Comparison of ENCODE assay signal across 14 mouse cellular contexts in the genomic region with DNA sequence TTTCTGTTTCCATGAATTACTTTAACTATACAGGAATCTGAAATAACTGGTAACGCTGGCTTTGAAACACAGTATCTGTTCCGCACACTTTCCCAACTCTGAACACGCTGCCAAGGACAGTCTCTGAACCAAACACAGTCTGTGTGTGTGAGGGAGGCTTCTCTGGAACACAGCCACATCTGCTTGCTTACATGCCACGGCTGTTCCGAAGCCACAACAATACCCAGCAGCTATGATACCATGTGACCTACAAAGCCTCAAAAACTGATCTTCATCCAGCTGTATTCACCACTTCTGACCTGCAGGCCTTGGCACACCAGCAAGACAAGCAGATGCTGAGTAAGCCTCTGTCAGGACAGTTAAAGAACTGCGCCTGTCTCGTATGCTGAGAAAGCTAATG. TPM values are rescaled to one million over a fixed set of nuclear protein-coding genes. Genes with fewer than 3 reads are reported as not detected.
DNase-seq lines count a peak whose midpoint lies in the region; ATAC-seq and TF ChIP-seq lines count a peak whose summit lies in the region.
"Had no signal": no experiment of that assay in that cellular context is flagged by ENCODE, and none has a peak within 500 bp of the region (broad histone marks: within the 10 kb centered on the region; RNA-seq: fewer than 3 reads in every experiment).

No protein-coding gene starts in this region.

- intact Hi-C loops in heart, postnatal 10 days (cut with DNase I): no loop called here
- intact Hi-C loops in left cerebral cortex, adult 2 months (cut with DNase I): no loop called here

- H3K4me3 ChIP-seq in layer of hippocampus, adult 2 months: no peak overlapping the region
- no peak overlapping the region for H3K4me3 ChIP-seq in hindbrain, embryonic 14.5 days (replicated peaks; ENCODE audit: low read length)
- no peak overlapping the region for H3K4me3 ChIP-seq in left cerebral cortex, adult 2 months
- H3K4me3 ChIP-seq: neural tube, embryonic 13.5 days; stomach, embryonic 15.5 days had no signal

- no peak for ATAC-seq in hindbrain, embryonic 14.5 days (ENCODE audit: low FRiP score)
- ATAC-seq: intestine, postnatal 0 days had no signal

- H3K36me3 ChIP-seq in hindbrain, embryonic 14.5 days (replicated peaks; ENCODE audit: control insufficient read depth, insufficient read depth): peaks cover 39% of the 10 kb centered on the region

- no peak overlapping the region for H3K4me2 ChIP-seq in hindbrain, embryonic 14.5 days (replicated peaks)
- H3K4me2 ChIP-seq: neural tube, embryonic 13.5 days; stomach, embryonic 15.5 days had no signal

- WGBS in hindbrain, embryonic 14.5 days: 97% methylated on average over 7 of the region's 7 CpGs

- H3K27me3 ChIP-seq in hindbrain, embryonic 14.5 days (ENCODE audit: control insufficient read depth, insufficient read depth, low read length): no peaks in the 10 kb centered on the region
- H3K27me3 ChIP-seq: neural tube, embryonic 13.5 days; stomach, embryonic 15.5 days had no signal

- H3K9ac ChIP-seq in hindbrain, embryonic 14.5 days: no peak overlapping the region
- H3K9ac ChIP-seq: neural tube, embryonic 13.5 days; stomach, embryonic 15.5 days had no signal

- H3K4me1 ChIP-seq in hindbrain, embryonic 14.5 days (replicated peaks; ENCODE audit: control insufficient read depth, insufficient read depth, low read length): peaks cover 11% of the 10 kb centered on the region

- peak; percentile 37 to 46 for DNase-seq in heart, postnatal 10 days
- DNase-seq in heart, adult 11 months: no peak
- DNase-seq in adrenal gland, adult 8-10 months: peak; percentile 47
- DNase-seq in layer of hippocampus, adult 2 months (ENCODE audit: low spot score in 2 of 2): peak; percentile 71 to 79
- DNase-seq in lung, postnatal 4 days: peak; percentile 54 to 83
- DNase-seq in hindbrain, embryonic 14.5 days (ENCODE audit: low spot score): no peak
- DNase-seq in left cerebral cortex, adult 2 months (ENCODE audit: extremely low spot score in 1 of 2, low spot score in 2 of 2): no peak
- DNase-seq in retina, postnatal 1 day: no peak
- DNase-seq: cerebellum, adult 9-11 months had no signal

- peak; percentile 34 for TF ChIP-seq CTCF in layer of hippocampus, adult 2 months (conservative IDR thresholded peaks at IDR 0.05)
- no peak for TF ChIP-seq CTCF in left cerebral cortex, adult 2 months (IDR thresholded peaks at IDR 0.05)

- peak overlapping the region; percentile 84 for H3K27ac ChIP-seq in layer of hippocampus, adult 2 months
- no peak overlapping the region for H3K27ac ChIP-seq in hindbrain, embryonic 14.5 days
- no peak overlapping the region for H3K27ac ChIP-seq in left cerebral cortex, adult 2 months
- H3K27ac ChIP-seq: neural tube, embryonic 13.5 days; stomach, embryonic 15.5 days had no signal

- no peaks in the 10 kb centered on the region for H3K9me3 ChIP-seq in hindbrain, embryonic 14.5 days (ENCODE audit: control insufficient read depth, low read length)
- H3K9me3 ChIP-seq: neural tube, embryonic 13.5 days; stomach, embryonic 15.5 days had no signal

RNA-seq across cellular contexts. Expression of a gene that starts 4.0 kb away (rescaled TPM):
- total RNA-seq in heart, postnatal 10 days (2021): 10 to 100 TPM; 14.1 to 15.4 TPM
- total RNA-seq in adrenal gland, adult 8-10 months (2022): 10 to 100 TPM; 18.1 to 19.3 (median 18.7) TPM
- 10 to 100 TPM; 24.0 to 26.8 TPM for total RNA-seq in layer of hippocampus, adult 2 months (2021)
- 12.9 and 14.8 TPM in 2 replicates for polyA plus RNA-seq in hindbrain, embryonic 14.5 days (2014; fragmentation: Nextera tagmentation; extraction: Ambion mirVana)
- total RNA-seq in left cerebral cortex, adult 2 months (2021): 10 to 100 TPM; 14.8 to 15.5 TPM

RNA-seq across cellular contexts. Expression of a gene that starts 4.1 kb away (rescaled TPM):
- total RNA-seq in heart, postnatal 10 days (2021): 1 to 10 TPM; 7.7 to 9.8 TPM
- total RNA-seq in adrenal gland, adult 8-10 months (2022): 10 to 100 TPM; 13.3 to 17.5 (median 17.2) TPM
- 10 to 100 TPM; 18.3 to 19.2 TPM for total RNA-seq in layer of hippocampus, adult 2 months (2021)
- polyA plus RNA-seq in hindbrain, embryonic 14.5 days (2014; fragmentation: Nextera tagmentation; extraction: Ambion mirVana): 24.0 and 24.6 TPM in 2 replicates
- 10 to 100 TPM; 14.9 to 18.9 TPM for total RNA-seq in left cerebral cortex, adult 2 months (2021)

RNA-seq across cellular contexts. Expression of a gene that starts 19.3 kb away (rescaled TPM):
- total RNA-seq in heart, postnatal 10 days (2021): not detected
- total RNA-seq in adrenal gland, adult 8-10 months (2022): under 1 TPM in 2 of 4 experiments, not detected in 2; 0.21 to 0.65 TPM
- total RNA-seq in layer of hippocampus, adult 2 months (2021): 10 to 100 TPM; 11.8 to 16.0 TPM
- 6.0 and 6.9 TPM in 2 replicates for polyA plus RNA-seq in hindbrain, embryonic 14.5 days (2014; fragmentation: Nextera tagmentation; extraction: Ambion mirVana)
- 10 to 100 TPM; 19.9 to 22.0 TPM for total RNA-seq in left cerebral cortex, adult 2 months (2021)
- total RNA-seq: gastrocnemius, postnatal 4 days; megakaryocyte-erythroid progenitor cell, adult 5-6 weeks had no signal

Comparison
In these comparisons a context has a peak if more than half of its experiments do, and no peak if none do; other contexts are left out.
1. DNase-seq: peak in heart, postnatal 10 days (2 of 2), adrenal gland, adult 8-10 months (single experiment), layer of hippocampus, adult 2 months (2 of 2) and lung, postnatal 4 days (2 of 2); none in heart, adult 11 months (single experiment), hindbrain, embryonic 14.5 days (single experiment), left cerebral cortex, adult 2 months (0 of 2) and retina, postnatal 1 day (single experiment).
2. RNA of a gene that starts 19.3 kb away (total RNA-seq): 19.9 to 22.0 TPM in left cerebral cortex, adult 2 months and 11.8 to 16.0 TPM in layer of hippocampus, adult 2 months; 0.21 to 0.65 TPM in adrenal gland, adult 8-10 months and not detected in heart, postnatal 10 days; every median in the first group is over 4 times any median in the second.